Mouse (Mus musculus): ENCODE measurements around the gene Kpna2. TPM values are rescaled to one million over a fixed set of nuclear protein-coding genes. Genes with fewer than 3 reads are reported as not detected.

Gene Kpna2
- polyA plus RNA-seq, 1 experiment from 2014 or later, result 390 TPM

- DNase-seq (ENCODE audit: low spot score), result no peak
- Histone ChIP-seq H3K36me3 (ENCODE audit: control insufficient read depth, insufficient read depth, low read length) (no peaks in the 10 kb centered on the region), H3K9me3 (replicated peaks; ENCODE audit: control insufficient read depth, low read length) (no peaks in the 10 kb centered on the region), H3K4me2 (ENCODE audit: low read length) (no peak overlapping the region), H3K4me3 (ENCODE audit: low read depth, low read length) (no peak overlapping the region), H3K27ac (ENCODE audit: low read depth, low read length) (no peak overlapping the region), H3K27me3 (replicated peaks; ENCODE audit: control insufficient read depth, insufficient read depth, low read length) (no peaks in the 10 kb centered on the region), H3K9ac (ENCODE audit: low read length) (no peak overlapping the region), H3K4me1 (ENCODE audit: control insufficient read depth, insufficient read depth, low read length) (no peaks in the 10 kb centered on the region)
- WGBS, result 88% methylated on average over 5 of the region's 5 CpGs
- ATAC-seq, result no peak
Observed at GRCm38 (mm10) chr11:106959121-106959520, 40.2 kb downstream of the Kpna2 start.

DNA sequence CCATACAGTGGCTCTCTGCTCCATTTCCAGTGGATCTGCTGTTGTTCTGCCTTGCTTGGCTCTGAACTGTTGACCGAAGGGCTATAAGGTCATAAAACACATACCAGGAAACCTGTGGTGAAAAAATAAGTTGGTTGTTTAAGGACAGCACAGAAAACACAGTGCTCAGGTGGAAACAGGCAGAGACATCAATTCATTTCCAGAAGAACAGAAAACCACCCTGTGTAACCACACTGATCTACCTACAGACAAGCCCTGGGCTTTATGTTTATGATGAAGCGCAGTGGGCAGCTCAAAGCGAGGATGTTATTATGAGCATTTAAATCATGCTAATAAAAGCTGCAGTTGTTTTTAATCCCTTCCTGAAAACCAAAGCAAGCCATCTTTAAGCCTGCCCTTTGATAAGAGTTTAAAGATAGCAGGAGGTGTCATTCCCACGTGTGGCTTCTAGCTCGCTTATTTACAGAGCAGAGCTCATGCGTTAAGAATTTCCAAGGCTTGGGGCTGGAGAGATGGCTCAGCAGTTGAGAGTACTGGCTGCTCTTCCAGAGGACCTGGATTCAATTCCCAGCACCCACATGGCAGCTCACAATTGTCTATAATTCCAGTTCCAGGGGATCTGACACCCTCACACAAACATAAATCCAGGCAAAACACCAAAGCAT, 40.8 kb downstream of the Kpna2 start:
- DNase-seq (ENCODE audit: low spot score), result no peak
- H3K36me3 ChIP-seq (ENCODE audit: control insufficient read depth, insufficient read depth, low read length), result no peaks in the 10 kb centered on the region
- H3K9ac ChIP-seq (ENCODE audit: low read length), result no peak overlapping the region
- ATAC-seq, result no peak
- no peak overlapping the region for H3K4me2 ChIP-seq (ENCODE audit: low read length)
- no peaks in the 10 kb centered on the region for H3K4me1 ChIP-seq (ENCODE audit: control insufficient read depth, insufficient read depth, low read length)
- H3K27me3 ChIP-seq (replicated peaks; ENCODE audit: control insufficient read depth, insufficient read depth, low read length), result no peaks in the 10 kb centered on the region
- H3K4me3 ChIP-seq (ENCODE audit: low read depth, low read length), result no peak overlapping the region
- H3K27ac ChIP-seq (ENCODE audit: low read depth, low read length), result no peak overlapping the region
- H3K9me3 ChIP-seq (replicated peaks; ENCODE audit: control insufficient read depth, low read length), result no peaks in the 10 kb centered on the region
- WGBS, result 89% methylated on average over 6 of the region's 6 CpGs

DNA sequence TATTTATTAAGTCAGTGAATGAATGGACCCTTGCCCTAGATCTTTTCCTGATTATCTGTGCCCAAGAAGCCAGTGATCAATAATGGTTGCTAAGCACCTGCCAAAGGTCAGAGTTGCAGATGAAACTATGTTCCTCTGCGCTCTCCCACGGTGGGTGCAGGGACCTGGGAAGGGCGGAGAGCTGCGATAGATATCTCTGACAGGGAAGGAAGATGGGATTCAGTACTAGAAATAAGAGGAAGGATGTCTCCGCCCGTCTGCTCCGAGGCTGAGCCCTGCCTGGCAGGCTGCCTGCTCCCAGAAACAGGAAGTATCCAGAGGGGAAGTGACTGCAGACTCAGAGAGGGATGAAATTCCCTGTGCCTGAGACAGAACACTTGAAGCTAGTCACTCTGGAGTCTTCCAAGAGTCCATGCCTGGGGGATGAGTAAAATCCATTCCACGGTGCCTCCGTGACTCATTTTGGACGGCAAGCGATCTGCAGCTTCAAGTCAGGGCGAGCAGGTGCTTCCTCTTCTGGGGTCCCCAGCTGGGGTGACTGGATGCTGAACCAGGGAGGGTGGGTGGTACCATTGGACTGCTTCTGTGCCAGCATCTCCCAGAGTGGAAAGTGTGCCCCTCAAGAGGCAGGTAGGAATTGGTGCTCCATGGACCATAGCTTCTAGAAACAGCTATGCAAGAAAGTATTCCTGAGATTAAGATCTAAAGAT, 41.9 kb downstream of the Kpna2 start:
- H3K36me3 ChIP-seq (ENCODE audit: control insufficient read depth, insufficient read depth, low read length), result no peaks in the 10 kb centered on the region
- 84% methylated on average over 12 of the region's 12 CpGs for WGBS
- no peak overlapping the region for H3K4me2 ChIP-seq (ENCODE audit: low read length)
- DNase-seq (ENCODE audit: low spot score) (no peak), ATAC-seq (no peak)
- H3K9me3 ChIP-seq (replicated peaks; ENCODE audit: control insufficient read depth, low read length), result no peaks in the 10 kb centered on the region
- H3K27me3 ChIP-seq (replicated peaks; ENCODE audit: control insufficient read depth, insufficient read depth, low read length), result no peaks in the 10 kb centered on the region
- no peaks in the 10 kb centered on the region for H3K4me1 ChIP-seq (ENCODE audit: control insufficient read depth, insufficient read depth, low read length)
- no peak overlapping the region for H3K9ac ChIP-seq (ENCODE audit: low read length)
- no peak overlapping the region for H3K27ac ChIP-seq (ENCODE audit: low read depth, low read length)
- H3K4me3 ChIP-seq (ENCODE audit: low read depth, low read length), result no peak overlapping the region

- no peaks in the 10 kb centered on the region for H3K4me1 ChIP-seq (ENCODE audit: control insufficient read depth, insufficient read depth, low read length)
- no peak for DNase-seq (ENCODE audit: low spot score)
- no peaks in the 10 kb centered on the region for H3K36me3 ChIP-seq (ENCODE audit: control insufficient read depth, insufficient read depth, low read length)
- no peak overlapping the region for H3K4me2 ChIP-seq (ENCODE audit: low read length)
- 68% methylated on average over 8 of the region's 8 CpGs for WGBS
- ATAC-seq, result no peak
- H3K27me3 ChIP-seq (replicated peaks; ENCODE audit: control insufficient read depth, insufficient read depth, low read length), result no peaks in the 10 kb centered on the region
- no peak overlapping the region for H3K27ac ChIP-seq (ENCODE audit: low read depth, low read length)
- H3K9ac ChIP-seq (ENCODE audit: low read length), result no peak overlapping the region
- no peaks in the 10 kb centered on the region for H3K9me3 ChIP-seq (replicated peaks; ENCODE audit: control insufficient read depth, low read length)
- no peak overlapping the region for H3K4me3 ChIP-seq (ENCODE audit: low read depth, low read length)
Observed at GRCm38 (mm10) chr11:106954566-106954965, 44.8 kb downstream of the Kpna2 start.

- H3K36me3 ChIP-seq (ENCODE audit: control insufficient read depth, insufficient read depth, low read length), result no peaks in the 10 kb centered on the region
- H3K9me3 ChIP-seq (replicated peaks; ENCODE audit: control insufficient read depth, low read length), result no peaks in the 10 kb centered on the region
- H3K9ac ChIP-seq (ENCODE audit: low read length), result no peak overlapping the region
- ATAC-seq (no peak), DNase-seq (ENCODE audit: low spot score) (no peak)
- H3K27me3 ChIP-seq (replicated peaks; ENCODE audit: control insufficient read depth, insufficient read depth, low read length), result no peaks in the 10 kb centered on the region
- no peak overlapping the region for H3K27ac ChIP-seq (ENCODE audit: low read depth, low read length)
- no peaks in the 10 kb centered on the region for H3K4me1 ChIP-seq (ENCODE audit: control insufficient read depth, insufficient read depth, low read length)
- H3K4me3 ChIP-seq (ENCODE audit: low read depth, low read length), result no peak overlapping the region
- H3K4me2 ChIP-seq (ENCODE audit: low read length), result no peak overlapping the region
- WGBS, result 82% methylated on average over 9 of the region's 9 CpGs
Observed at GRCm38 (mm10) chr11:106954116-106954515, 45.2 kb downstream of the Kpna2 start.

Other genes starting within 250 kb of the Kpna2 start
- gene Pecam1, start 248.9 kb downstream of the Kpna2 start, polyA plus RNA-seq (2014; fragmentation: Nextera tagmentation; extraction: Ambion mirVana), result 15.0 and 16.8 TPM in 2 replicates
- 0.61 and 0.78 TPM in 2 replicates for gene Milr1, start 248.3 kb downstream of the Kpna2 start, polyA plus RNA-seq (2014; fragmentation: Nextera tagmentation; extraction: Ambion mirVana)
- gene Polg2, start 220.0 kb downstream of the Kpna2 start, polyA plus RNA-seq (2014; fragmentation: Nextera tagmentation; extraction: Ambion mirVana), result 9.1 and 10.1 TPM in 2 replicates
- gene Ddx5, start 210.4 kb downstream of the Kpna2 start, polyA plus RNA-seq (2014; fragmentation: Nextera tagmentation; extraction: Ambion mirVana), result 504 and 550 TPM in 2 replicates
- 12.2 and 14.2 TPM in 2 replicates for gene Cep95, start 210.3 kb downstream of the Kpna2 start, polyA plus RNA-seq (2014; fragmentation: Nextera tagmentation; extraction: Ambion mirVana)
- gene Smurf2, start 78.8 kb downstream of the Kpna2 start, polyA plus RNA-seq (2014; fragmentation: Nextera tagmentation; extraction: Ambion mirVana), result 20.0 and 20.5 TPM in 2 replicates
- 4.1 and 4.6 TPM in 2 replicates for gene 1810010H24Rik, start 26.1 kb upstream of the Kpna2 start, polyA plus RNA-seq (2014; fragmentation: Nextera tagmentation; extraction: Ambion mirVana)
- 32.9 and 35.4 TPM in 2 replicates for gene Bptf, start 132.6 kb upstream of the Kpna2 start, polyA plus RNA-seq (2014; fragmentation: Nextera tagmentation; extraction: Ambion mirVana)
- gene Nol11, start 189.8 kb upstream of the Kpna2 start, polyA plus RNA-seq (2014; fragmentation: Nextera tagmentation; extraction: Ambion mirVana), result 50.5 and 54.0 TPM in 2 replicates